Mouse (Mus musculus) spleen, adult 18-20 months (tissue): ENCODE measurements at regions not wholly inside any gene's neighbourhood (a gene's known extent, or its start where the extent isn't known, plus 50 kb on each side); places are given as distances from the start of the nearest gene placed in this dataset.

Experiments used
- DNase-seq, 2 experiments: peaks; one replicate each; pipeline ENCODE4 v3.0.0; 2022; ENCODE audit warnings: mixed read lengths in 2 of 2

DNA sequence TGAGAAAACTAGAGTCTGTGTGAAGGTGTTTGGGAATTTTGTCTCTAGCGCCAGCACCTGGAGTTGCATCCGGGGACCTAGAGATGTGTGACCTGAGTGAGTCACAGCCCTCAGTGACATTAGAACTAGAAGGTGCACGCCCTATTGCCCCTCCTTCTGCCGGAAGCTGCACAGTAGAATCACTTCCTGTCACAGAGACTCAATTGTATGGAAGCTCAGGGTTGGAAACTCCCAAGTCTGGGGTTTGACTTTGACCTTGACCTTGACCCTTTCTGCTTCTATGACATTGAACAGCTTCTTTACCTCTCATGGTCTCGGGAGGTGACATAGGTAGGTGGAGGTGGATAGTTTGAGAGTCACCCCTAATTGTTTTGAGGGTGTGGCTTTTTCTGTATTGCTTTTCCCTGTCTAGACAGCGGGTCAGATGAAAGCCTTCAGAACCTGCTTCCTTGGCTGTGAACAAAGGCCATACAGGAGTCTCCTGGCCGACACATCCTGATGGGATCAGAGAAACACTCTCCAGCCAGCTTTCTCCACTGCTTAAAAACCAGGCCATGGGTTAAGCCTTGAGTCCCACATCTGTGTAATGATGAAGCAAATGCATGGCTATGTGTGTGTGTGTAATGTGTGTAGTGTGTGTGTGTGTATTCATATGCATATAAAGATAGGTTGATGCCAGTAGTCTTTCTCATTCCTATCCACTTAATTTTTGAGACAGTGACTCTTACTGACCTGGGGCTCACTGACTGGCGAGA lies 328.7 kb downstream of the Gm45692 start:
- no peak for DNase-seq

DNA sequence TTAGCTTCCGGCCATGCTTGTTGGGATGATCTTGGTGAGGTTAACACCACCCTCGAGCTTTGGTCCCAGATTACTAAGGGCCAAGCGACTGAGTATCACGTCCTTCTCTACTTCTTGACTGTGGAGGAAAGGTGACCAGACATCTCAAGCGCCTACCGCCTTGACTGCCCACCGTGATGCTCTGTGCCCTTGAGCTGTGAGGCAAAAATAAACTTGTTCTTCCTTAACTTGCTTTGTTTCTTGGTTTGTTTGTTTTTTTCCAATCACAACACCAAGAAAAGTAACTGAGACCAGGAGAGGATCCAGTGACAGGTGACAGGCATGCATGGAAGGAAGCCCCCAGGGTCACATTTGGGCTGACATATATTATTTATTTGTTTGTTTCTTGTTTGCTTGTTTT lies 330.0 kb downstream of the Gm45692 start:
- DNase-seq = no peak

DNA sequence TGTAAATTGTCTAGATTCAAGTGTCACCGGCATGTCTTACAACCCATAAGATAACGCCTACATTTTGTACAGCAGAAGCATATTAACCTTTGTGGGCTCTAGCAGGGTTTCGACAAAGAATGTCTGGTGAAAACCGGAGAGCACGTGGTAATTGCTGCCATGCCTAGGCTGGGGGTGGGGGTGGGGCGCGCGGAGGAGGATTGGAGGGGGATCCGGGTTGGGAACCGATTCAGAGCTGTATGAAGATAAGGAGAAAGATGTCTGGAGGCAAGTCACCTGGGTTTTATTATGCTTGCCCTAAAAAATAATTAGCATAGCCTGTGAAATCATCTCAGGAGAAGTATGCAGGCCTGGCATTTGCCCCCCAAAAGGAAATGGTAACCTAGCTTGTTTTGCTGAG lies 331.2 kb downstream of the Gm45692 start:
- no peak for DNase-seq

DNA sequence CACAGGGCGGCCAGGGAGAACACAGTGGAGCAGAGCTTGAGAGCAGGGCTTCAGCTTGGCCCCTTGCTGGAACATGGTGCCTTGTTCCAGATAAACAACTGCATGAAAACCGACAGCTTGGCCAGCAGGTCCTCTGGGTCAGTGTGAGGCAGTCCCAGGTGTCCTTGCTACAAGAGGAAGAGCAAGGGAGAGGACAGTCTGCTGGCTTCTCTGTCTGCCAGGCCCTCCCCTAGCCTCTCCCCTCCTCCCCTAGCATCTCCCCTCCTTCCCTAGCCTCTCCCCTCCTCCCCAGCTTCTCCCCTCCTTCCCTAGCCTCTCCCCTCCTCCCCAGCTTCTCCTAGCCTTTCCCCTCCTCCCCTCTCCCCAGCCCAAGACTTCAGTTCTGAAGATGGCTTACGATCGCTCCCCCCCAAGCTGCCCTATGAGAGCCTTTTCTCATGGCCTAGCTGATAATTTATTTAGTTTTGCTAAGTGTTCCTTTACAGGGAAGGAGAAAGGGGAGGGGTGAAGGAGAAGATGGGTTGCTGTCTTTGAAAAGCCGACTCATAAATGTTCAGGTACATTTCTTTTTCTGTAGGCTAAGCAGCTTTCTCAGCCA lies 333.7 kb downstream of the Gm45692 start:
- DNase-seq = no peak

DNA sequence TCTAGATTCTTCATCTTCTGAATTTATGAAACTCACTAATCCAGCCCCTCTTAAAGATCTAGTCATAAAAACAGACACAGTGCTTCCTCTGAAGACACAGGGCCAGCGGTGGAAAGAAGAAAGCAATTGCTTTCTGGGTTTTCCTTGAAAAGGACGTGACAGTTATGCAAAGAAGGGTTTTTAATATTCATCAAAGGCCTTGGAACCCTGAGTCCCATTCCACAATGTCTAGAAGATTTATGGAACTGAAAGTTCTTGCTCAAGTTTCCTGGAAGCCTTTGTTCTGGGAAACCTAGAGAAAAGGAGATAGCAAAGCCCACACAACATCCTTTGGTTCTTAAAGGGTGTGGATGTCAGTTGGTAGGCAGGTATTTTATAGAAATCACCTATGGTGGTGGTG lies 346.0 kb downstream of the Gm45692 start:
- DNase-seq = no peak

DNA sequence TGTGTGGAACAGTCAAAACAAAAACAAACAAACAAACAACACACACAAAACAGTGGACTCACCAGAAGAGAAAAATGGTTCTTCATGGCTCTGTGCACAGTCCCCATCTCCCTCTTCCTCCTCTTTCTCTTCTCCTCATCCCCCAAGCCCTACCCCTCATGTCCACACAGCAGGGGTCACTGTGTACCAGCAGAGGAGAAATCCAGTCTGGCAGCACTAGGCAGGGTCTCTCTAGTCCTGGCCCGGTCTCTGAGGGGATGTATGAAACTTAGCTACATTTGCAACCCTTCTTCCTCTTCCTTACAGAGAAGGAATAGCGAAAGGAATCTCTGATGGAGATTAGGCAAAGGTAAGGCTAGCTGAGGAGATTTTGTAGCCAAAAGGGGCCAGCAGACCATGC lies 349.1 kb downstream of the Gm45692 start:
- no peak for DNase-seq

DNA sequence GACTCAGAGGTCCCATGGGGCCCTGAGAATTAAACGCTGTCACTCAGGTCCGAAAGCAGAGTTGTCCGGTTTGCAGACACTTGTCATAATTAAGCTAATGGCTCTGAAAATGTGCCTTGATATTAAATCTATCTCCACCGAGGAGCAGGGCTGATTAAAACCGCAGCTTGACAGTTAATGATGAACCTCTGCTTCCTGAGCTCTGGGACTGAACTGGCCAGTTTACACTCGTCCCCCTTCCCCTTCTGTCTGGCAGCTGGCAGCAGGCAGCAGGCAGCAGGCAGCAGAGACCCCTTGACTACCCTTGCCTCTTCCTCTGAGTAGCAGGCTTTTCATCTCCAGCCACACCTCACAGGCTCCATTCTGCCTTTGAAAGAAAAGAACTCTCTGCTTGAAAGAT lies 350.4 kb downstream of the Gm45692 start:
- no peak for DNase-seq

DNA sequence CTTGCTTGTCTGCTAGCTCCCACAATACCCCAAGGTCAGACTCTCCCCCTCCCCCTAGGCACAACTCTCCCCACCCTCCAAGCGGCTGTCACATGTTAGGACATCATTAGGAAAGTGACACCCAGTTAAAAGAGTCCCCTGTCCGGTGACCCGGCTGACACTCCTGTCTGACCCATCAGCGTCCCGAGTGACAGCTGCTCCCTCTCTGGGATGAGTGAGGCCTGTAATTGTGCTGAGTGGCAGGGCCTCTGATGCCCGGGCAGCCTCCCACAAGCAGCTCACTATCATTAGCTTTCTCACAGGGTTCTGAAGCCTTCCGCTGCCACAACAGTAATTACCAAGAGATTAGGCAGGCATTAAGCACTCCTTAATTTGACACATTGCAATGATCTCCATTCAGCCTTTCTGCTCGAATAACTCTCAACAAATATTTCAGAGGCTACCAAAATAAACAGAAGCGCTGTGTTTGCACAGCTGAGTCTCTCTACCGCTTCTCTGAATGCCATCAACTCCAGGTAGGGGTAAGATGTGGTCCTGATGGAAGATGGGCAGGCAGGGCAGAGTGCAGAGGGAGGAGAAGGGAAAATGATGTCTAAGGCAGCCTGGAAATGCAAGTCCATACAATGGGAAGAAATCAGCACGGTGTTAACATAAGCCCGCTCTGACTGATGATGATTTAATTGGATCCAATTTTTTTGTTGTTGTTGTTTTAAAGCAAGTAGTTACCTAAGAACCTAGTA lies 352.6 kb downstream of the Gm45692 start:
- DNase-seq = no peak

DNA sequence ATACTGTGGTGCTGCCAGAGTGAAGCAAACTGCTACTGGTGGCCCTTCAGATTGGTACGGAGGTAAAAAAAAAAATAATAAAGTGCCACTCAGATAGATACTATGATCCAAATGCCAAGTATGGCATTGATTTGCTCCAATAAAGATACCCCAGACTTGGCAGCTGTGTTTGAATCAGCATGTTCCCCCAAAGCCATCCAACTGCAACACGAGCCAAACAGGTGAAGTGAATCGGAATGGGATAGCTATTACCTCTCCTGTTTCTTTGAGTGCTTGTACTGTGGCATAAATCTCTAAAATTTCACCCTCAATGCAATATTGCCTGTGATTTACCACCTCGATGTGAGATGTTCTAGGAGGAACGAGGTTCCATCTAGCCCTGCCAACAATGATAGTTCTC lies 365.4 kb downstream of the Gm45692 start:
- no peak for DNase-seq

DNA sequence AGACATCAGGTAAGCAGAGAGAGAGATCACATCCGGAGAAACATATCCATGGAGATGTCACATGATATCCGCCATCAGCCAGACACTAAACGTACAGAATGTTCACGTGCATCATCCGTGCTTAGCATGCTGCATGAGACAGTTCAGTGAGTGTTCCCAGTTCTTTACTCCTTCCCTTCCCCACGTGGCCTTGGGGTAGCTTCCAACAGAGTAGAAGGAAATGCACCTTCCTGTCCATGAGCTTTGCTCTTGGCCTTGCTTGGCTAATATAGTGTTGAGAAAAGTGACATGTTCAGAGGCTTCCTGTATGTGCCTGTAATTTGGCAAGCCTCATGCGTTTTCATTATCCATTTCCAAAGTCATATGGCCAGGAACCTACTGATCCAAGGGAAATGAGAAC lies 368.5 kb downstream of the Gm45692 start:
- DNase-seq = no peak

DNA sequence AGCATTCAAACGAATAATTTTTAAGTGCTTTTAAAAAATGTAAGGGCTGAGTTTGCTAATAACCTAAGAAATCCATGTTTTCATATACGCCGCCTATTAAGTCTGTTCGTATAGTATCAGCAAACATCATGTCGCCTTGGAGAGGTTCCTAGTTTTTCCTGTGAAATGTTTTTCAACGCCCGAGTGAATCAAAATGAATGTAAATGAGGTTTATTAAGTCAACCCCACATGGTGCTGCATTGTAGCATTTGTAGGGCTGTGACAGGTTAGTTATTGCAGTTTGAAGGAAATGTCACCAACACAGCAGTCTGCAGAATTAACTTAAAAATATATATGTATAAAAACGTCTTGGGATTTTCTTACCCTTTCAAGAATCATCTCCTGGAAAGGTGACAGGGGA lies 369.3 kb downstream of the Gm45692 start:
- no peak for DNase-seq

DNA sequence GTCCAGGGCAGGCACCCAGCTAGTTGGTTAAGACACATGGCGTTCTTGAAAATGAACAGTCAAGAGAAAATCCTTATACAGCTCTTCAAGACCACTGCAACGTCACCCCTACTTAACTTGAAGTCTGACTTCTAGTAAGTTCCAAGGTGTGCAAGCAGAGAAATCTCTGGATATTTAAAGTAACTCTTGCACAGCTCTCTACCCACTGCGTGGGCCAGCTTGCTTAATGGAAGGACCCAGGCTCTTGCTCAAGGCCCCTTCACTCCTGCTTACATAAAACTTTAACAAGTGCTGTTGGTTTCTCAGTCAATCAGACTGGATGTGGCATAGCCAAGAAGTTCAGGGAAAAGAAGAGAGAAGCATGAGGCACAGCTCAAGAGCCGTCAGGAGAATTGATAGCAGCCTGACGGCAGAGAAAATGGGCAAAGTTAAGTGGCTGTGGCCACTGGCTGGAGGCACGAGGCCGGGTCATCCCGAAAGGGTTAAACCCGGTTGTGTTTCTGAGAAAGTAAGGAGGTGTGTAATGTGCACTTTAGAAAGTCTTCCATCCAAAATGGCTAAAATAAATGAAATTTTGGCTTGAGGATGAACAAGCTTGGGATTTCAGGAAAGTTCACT lies 382.0 kb downstream of the Gm45692 start:
- DNase-seq = no peak

DNA sequence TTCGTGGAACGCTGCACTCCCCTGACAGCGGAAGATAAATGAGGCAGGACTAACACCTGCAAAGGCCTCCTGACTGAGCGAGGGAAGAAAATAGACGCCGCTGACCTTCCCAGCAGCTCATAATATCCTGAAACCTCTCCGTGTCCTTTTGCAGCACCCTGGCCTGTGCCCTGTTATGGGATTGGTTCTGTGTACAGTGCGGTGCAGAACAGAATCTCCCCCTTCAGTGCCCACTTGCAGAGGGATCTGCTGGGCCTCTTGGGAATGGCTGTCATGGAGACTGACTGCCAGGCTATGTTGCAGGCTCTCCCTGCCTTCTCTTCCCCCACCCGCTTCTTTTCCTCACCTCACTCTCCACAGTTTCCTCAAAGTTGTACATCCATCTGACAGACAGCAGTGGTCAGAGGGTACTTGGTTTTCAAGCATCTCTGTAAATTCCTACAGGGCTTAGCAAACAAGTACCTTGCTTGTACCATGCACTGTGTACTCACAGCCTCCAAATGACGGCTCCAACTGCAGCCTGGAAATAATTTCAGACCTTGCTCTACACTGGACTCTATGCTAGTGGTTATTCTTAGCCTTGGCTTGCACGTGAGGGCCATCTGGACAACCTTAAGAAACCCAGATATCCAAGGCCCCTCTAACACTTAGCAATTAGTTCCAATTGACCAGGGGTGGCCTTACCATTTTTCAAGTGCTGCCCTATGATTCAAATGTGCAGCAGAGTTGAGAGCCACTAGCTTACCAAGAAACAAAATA lies 382.7 kb downstream of the Gm45692 start:
- no peak for DNase-seq

DNA sequence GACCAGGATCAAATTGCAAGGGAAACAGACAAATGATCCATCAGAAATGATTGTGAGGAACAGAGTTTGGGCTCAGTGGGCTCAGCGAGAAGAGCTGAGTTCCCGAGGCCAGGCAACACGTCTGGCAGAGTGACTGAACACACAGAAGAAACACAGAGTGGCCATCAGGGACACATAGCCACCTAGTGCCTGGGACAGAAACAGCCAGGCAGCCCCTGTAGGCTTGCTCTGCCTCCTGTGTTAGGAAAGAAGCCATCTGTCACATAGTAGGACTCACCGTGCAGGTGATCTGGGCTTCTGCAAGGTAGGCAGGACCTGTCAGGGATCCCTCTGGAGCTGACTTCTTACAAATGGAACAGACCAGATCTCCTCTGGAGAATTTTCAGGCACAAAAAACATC lies 383.4 kb downstream of the Gm45692 start:
- DNase-seq = no peak

DNA sequence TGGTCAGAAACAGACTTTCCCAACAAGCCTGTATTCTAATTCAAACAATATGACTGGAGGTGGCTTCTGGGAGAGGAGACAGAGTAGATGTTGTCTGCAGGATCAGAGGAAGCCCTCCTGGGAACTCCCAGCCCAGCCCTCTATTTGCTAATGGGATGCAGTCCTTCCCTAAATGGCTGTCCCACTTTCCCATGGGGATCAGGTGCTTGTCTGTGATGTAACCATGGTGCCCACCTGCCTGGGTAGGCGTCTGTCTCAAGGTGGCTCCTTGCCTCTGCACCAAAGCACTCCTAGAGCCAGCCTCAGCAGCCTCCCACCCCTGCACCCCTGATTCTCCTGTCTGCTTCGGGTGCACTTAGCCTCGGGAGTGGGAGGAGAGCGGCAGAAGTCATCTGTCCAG lies 384.6 kb downstream of the Gm45692 start:
- no peak for DNase-seq

DNA sequence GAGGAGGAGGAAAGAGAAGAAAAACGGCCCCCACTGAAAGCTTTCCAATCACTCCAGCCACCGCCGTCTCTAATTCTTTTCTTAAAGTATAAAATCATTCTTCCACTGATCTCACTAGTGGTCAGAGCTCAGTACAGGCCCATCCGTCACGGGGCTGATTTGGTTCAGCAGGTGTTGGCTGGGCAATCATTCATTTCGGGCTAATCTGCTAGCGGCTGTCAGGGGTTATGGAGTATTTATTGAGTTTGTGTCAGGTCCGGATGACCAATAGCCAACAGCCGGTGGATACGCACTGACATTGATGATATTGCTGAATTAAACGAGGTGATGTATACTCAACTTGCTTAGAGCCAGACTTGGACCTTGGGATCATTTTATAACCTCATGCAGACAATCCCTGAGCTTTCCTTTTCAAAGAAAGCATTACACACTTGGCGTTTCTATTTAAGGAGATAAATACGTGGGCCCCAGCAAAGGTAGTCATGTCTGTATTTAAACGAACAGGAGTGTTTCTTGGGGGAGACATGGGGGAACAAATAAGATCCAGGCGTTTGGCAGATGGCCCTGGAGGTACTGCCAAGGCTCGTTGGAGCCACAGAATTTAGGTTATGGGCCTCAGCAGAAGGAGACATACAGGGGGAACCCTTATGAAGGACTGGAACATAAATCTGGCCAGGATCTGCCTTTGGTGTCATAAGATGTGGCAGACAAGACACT lies 385.1 kb downstream of the Gm45692 start:
- no peak for DNase-seq

DNA sequence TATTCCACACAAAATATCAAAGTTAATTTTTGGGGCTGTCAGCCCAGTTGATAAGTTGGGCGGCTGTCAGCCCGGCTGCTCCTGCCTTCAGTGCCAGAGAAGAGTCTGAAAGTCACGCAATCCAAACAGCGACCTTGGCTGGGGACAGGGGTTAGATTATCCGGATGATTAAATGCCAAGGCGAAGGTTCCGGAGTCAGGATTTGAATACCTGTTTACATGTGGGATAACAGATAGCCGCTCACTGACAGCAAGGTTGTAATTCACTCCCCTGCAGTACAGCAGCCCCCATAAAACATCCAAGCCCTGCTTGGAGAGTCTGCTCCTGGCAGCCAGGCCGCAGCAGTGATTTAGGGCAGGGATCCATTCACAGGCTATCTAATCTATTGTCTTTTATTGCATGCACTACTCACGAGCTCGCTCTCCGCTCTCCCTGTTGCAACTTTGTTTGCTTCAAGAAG lies 388.3 kb downstream of the Gm45692 start:
- DNase-seq = no peak

DNA sequence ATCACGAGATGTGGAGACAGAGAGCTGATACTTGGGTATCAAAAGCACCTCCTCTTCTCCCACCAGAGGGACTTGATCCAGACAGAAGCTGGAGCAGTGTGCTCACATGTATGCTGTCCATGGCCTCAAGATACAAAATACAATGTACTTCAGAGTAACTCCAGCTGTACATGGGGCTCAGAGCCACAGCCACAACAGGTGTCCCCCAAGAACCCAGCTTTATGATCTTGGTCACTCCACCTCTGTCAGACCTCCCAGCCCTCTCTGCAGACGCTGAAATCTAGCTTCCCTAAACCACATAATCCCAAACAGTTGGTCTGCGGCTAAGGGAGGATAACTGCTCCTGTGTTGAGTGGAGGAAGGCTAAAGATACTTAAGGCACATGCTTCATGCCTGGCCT lies 389.9 kb downstream of the Gm45692 start:
- DNase-seq = no peak

DNA sequence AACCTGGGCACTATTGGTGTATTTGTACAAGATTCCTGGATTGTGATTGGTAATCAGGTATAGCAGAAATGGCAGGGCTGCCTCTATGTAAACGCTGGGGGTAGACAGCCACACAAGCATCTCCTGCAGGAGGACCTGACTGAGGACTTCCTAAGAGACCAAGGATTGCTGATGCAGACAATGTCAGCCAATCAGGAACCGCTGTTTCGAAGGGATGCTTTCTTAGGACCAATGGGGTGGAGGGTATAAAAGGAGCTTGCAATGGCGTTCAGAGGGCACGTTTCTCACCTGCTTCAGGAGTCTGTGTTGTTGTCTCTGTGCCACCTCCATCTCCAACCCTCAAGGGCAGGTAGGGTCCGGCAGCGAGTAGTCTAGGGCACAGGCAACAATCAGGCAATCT lies 393.7 kb downstream of the Gm45692 start:
- no peak for DNase-seq

DNA sequence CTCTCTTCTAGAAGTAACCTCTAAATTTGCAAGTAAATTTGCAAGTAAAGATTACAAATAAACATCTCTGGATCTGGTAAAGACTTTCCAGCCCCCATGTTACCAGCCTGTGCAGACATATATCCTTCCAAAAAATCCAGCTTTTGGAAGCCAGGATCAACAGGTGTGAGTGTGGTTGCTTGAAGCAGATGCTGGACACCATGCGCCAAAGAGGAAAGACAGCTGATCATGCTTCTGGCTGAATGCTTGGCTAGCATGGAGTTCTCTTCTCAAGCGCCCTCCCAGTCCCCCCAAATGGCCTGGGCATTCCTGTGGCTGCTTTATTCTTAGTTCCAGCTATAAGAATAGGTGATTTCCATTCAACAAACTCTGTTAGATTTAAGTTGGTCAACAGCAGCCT lies 404.9 kb downstream of the Gm45692 start:
- no peak for DNase-seq

DNA sequence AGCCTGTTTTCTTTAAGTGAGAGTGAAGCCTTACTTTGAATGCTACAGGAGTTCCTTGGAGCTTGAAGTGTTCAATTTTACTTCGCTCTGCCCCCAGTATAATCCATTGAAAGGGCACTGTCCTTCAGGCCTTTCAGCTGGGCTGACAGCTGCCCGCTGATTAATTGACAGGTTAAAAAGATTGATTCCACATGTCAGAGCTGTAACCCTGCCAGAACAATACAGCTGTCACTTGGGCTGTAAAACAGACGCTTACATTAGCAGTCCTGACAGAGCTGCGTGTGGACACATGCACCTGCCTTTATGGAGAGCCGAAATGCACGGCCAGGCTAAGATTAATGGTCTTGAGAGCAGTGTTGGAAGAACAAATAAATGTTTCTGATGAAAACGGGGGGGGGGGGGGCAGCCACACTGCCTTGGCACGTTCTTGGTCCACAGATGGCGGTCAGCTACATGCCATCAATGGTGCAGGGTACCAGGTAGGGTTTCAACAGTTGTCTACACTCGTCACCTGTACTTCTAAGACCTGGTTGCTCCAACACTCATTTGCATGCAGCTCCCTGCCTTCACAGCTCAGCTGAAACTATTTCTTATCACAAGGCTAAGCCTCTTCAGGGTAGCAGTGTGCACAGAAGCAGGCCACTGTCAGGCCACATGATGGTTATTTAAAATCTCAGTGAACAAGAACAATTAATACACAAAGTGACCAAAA lies 407.3 kb downstream of the Gm45692 start:
- no peak for DNase-seq

DNA sequence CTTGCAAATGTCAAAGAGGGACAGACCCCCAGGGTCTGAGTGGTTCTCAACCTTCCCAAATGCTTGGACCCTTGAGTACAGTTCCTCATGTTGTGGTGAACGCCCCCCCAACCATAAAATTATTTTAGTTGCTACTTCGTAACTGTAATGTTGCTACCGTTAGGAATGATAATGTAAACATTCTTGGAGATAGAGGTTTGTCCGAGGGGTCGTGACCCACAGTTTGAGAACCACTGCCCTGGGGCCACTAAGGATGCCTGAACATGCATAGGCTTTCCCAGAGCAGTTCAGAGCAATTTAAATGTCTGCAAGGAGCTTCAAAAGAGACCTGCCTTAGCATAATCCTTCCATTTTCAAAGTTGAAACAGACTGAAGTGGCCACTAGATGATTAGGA lies 407.8 kb downstream of the Gm45692 start:
- DNase-seq = no peak
